Mouse (Mus musculus): Measurements from ENCODE around the gene Mylpf.

GRCm38 (mm10) chr7:127223106-127223505, 14.4 kb downstream of the Mylpf start:
- no peak for TF ChIP-seq CTCF (IDR thresholded peaks at IDR 0.05; ENCODE audit: low read depth, low read length)
- no peak for TF ChIP-seq POLR2A (IDR thresholded peaks at IDR 0.05; ENCODE audit: extremely low read depth, insufficient read depth, low read length)
